Mouse (Mus musculus) frontal cortex, adult 2 months (tissue): Measurements from ENCODE around the gene Fancc. TPM values are rescaled to one million over a fixed set of nuclear protein-coding genes. Genes with fewer than 3 reads are reported as not detected.
"Not testable (repeated sequence)": the region's sequence is repeated elsewhere in the genome, so short reads cannot be mapped to it uniquely, and the experiment has no call there.

Experiments
- DNase-seq, 2 experiments: peaks; one replicate each; pipeline ENCODE4 v3.0.0; 2022; ENCODE audit warnings: low spot score in 1 of 2; ENCODE audit errors: extremely low spot score in 1 of 2
- polyA plus RNA-seq: library from polyadenylated mRNA; depleted of rRNA; stranded (reverse); fragments of >200 nt; gene quantifications from 2 replicates; pipeline ENCODE4 v1.2.3, GENCODE M21; 2012

The Fancc gene
- polyA plus RNA-seq, 1 experiment = 12.3 TPM

DNA sequence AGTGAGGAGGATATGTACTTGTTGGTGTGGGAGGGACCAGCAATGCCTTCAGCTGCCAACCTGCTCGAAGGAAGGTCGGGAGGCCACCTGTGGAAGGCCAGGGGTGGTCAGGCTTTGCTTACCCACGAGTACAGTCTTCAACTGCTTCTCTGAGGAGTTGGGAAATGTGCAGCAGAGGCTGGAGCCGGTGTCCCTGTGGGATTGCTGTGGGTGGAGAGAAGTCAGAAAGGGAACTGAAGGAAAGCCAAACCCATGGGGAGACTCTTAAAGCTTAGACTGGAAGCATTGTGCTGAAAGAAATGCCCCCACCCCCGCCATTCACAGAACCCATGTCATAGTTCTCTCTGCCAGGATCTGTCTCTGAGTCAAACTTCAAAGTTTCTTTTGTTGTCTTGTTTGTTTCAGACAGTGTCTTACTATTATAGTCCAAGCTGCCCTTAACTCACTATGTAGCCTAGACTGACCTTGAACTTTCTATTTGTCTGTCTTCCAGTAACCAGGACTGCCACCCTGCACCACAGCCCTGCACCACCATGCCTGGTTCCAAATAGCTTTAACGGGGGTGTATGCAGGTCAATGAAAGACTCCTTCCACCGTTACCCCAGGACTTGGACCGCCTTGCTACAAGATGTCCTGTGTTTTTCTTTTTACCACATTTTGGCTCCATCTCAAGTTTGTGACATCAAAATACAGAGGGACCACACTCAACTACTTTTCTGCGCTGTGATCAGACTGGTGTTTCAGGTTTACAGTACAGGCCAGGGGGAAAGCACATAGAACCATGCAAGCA is 173.6 kb downstream of the Fancc start:
- DNase-seq = no peak

DNA sequence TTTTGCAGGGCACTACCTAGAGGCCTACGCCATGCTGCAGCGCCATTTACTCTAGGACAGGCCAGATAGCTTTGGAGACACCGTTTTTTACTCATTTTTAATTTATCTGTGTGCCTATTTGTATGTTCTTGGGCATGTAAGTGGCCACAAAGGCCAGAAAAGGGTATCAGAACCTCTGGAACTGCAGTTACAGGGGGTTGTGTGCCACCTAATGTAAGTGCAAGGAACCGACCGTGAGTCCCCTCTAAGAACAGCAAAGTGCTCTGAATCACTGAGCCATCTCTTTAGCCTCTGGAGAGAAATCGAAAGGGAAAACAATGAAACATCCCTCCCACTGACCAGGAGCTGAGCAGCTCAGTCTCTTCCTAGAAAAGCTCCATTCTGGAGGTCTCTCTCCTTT is 174.3 kb downstream of the Fancc start:
- DNase-seq = no peak

DNA sequence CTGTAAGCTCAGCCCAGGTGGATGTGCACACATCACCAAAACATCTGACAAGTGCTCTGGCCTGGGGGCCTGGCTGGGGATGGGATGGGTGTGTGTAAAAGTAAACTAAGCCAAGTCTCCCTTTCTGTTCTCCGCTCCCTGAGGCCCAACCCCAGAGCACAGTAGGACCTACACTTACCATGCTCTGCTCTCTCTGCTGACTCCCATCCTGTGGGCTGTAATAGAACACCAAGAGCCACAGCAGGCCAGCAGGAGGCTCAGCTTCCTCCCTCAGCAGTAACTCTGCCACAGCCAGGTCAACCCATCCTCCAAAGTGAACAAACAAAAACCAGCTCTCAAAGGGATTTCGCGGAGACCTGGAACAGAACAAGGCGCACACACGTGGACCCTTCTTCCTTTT is 175.4 kb downstream of the Fancc start:
- DNase-seq = no peak

DNA sequence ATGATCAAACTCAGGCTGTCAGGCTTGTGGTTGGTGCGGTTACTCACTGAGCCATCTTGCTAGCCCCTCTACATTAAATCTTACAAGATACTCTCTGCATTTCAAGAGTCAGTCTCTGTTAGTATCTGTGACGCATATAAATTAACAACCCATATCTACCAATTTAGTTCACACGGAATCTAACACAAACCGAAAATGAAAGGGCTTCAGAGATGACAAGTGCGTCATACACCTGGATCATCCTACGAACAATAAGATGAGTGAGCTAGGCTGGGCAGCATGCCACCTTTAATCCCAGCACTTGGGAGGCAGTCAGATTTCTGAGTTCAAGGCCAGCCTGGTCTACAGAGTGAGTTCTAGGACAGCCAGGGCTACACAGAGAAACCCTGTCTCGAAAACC is 177.3 kb downstream of the Fancc start:
- no peak for DNase-seq

DNA sequence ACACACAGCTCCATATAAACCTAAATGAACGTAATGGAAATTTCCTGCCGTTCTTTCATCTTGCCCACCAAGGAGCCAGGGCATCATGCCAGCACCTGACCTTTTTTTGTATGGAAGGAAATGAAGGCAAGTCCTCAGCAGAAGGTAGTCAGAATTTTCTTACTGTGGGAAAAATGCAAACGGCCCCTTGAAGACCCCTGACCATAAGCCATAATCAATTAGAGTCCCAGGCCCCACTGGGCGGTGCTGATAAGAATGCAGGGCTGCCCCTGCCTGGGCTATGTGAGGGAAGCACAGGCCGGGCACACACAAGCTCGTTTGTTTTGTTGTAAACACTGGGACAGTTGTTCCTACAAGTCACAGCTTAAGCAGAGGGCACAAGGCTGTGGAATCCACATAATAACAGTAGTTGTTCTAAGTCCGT is 179.4 kb downstream of the Fancc start:
- no peak for DNase-seq

DNA sequence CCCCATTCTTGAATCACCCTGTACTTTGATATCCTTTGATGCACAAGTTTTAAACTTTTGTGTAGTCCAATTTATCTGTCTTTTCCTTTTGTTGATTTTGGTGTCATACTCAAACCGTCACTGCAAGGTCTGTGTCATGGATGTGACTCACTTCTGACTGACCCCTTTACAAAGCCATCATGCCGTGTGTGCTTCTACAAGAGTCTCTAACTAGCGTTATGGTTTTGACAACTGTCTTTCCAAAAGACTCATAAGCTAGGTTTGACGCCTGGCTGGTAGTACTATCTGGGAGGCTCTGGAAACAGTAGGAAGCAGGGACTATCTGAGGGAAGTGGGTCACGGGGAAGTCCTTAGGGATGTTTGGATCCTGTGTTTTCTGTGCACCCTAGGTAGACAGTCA is 180.7 kb downstream of the Fancc start:
- DNase-seq = no peak

DNA sequence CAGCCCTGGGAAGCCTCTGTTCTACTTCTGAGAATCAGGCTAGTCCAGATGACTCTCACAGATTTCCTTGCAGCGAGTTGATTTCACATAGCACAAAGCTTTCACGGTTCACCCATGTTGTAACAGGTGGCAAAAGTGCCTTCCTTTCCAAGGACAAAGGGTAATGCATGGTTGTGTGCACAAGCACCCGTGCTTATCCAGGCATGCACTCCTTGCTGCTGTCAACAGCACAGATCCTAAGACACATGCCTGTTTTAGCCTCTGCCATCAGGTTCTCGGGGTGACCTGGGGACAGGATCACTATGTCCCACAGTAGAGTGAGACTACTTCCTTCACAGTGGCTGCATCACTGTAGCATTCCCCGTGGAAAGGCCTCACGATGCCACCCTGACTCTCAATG is 181.3 kb downstream of the Fancc start:
- no peak for DNase-seq

DNA sequence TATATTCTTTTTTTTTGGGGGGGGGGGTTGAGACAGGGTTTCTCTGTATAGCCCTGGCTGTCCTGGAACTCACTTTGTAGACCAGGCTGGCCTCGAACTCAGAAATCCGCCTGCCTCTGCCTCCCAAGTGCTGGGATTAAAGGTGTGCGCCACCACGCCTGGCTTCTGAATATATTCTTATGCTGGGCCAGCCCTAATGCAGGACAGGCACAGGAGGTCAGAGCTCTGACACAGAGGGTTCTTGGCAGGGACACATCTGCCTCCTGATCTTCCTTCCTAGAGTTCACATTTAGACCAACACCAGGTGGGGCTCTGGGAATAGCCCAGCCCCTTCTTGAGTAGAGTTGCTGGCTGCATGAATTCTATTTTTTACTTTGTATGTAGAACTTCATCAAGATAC is 182.0 kb downstream of the Fancc start:
- DNase-seq = not testable (repeated sequence)

DNA sequence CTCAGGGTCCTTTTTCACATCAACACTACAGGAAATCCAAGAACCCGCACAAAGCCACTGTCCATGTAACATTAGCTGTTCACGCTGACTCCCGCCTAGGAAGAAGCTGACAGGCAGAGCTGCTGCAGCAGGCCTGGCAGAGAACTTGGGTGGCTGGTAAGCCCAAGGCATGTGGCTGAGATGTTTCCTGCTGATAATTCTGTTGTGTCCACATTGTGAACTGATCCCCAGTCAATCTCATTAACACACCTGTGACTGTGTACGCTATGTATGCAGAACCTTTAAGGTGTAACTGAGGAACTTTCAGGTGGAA is 182.5 kb downstream of the Fancc start:
- no peak for DNase-seq

DNA sequence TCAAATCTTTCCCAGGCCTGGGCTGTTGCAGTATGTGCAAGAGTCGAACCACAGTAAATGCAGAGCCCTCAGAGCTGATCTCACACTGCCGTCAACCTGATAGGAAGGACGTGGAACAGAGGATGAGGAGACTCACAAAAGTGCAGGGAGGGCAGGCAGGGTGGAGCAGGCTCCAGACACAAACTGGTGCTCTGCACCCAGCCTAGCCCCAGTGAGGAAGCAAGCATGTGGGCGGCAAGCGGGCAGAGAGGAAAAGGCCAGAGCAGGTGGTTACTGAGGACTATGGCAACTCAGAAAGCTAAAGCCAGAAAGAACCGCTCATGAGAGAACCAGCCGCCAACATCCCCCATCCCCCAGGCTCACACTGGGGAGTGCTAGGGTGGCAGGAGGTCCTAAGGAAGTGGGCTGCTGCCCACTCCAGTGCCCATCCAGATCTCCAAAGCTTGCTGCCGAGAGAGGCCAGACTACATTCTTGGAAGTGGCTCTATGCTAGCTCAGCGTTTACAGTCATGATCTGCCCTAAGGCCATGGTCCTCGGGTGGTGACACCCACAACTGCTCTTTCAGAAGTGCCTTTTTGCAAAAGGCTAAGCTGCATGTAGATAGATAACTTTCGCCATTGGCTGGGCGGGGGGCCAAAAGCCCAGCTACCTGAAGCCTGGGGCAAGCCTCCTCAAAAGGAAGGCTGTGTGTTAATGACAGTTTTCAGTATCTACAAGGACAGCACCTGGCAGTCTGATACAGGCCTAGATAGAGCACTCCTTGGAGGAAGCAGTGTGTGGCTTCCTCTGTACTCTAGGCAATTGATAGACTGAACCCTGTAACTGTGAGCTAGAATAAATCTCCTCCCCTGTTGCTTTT is 183.1 kb downstream of the Fancc start:
- DNase-seq = no peak

DNA sequence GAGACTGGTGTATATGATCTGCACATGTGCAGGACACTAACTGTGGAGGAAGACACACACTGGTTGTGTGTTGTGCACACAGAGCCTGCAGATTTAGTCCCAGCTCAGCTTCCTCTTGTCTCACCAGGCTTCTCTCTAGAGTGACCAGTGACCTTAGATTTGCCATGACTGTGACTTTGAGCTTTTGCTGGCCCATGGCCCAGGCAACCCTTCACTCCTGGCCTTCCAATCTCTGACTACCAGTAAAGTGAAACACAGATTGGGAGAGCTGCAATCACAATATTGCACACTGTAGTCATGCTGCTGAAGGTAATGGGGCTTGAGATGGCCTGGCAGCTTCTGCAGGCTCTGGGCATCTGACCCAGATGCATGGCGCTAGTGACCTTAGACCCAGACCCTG is 183.8 kb downstream of the Fancc start:
- no peak for DNase-seq

DNA sequence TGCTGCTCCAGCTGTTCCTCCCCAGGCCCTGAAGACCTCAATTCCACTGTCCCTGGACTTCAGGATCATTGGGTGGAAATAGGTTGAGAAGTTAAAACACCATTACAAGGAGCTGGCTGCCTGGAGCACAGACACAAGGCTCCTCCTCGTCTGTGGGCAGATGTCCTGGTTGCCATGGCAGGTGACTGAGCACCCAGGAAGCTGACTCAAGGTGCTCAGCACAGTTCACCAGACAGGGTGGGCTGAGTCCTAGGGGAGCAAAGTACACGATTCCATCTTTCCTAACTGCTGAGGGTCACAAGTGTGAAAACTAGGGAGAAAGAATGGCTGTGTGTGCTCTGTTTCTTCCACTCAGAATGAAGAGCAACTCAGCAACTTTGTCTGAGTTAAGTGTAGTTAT is 185.9 kb downstream of the Fancc start:
- no peak for DNase-seq

DNA sequence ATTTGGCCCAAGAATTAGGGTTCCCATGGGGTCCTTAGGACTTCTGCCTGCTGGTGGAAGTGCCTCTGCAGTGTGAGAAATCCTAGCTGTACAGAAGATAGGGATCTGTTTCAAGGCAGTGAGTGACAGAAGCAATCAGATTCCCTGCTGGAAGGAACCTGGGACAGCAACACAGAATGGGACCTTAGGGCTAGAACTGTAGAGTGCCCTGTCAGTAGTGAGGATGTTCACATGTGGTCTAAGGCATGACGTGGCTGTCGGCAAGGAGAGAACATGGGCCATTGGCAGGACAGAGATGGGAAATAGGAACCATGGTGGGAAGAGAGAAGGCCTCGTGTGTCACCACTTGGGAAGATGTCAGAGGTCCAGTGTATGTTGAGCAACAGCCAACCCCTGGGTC is 187.5 kb downstream of the Fancc start:
- no peak for DNase-seq

DNA sequence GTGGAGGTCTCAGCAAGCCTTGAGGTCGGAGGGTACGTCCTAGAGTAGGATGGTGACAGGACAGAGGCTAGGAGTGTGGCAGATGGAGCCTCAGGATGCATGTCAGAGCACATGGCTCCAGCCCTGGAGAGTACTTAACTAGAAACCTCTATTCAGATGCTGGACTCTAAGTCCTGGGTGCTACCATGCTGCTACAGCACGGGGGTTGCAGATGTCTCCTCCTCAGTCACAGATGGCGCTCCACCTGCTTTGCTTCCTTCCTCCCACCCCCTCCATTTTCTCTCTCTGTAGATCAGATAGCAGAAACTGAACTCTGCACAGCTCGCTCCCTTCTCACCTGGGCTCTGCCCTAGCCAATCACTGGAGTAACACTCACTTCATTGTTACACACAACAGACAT is 190.3 kb downstream of the Fancc start:
- DNase-seq = peak; percentile 44 to 68

DNA sequence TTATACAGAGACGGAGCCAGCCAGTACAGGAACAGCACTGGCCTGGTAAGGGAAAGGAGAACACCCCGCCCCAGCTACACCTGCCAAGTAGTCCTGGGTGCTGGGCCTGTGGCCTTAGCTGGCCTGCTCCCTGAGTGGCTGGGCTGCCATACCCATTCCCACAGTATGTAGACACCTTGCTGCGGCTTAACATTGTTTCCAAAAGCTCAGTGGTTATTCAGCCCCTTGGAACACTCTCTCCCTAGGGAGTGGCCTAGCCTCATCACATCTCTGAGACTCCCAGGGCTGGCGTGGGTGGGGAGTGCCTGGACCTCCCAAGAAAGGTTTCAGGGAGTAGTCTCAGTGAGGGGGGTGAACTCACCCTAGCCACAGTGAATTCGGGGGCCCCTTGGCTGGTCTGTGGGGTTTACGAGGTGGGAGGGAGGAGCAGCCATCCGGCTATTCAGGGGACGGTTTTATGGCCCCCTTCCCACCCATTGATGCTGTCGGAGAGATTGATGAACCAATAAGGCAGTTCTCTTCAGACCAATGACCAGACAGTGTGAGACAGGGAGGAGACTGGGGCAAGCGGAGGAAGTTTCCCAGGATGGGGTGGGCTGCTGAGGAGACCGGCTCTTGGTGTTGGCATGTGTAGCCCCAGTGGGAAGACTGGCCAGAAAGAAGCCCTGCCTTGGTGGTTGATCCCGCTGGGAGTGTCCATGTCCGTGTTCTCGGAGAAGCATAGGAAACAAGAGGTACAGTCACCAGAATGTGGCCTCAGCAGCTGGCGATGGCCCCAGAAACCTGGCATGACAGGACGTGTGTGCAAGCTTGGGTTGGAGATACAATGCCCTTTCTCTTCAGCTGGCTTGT is 191.7 kb downstream of the Fancc start:
- DNase-seq = peak; percentile 28 to 34

DNA sequence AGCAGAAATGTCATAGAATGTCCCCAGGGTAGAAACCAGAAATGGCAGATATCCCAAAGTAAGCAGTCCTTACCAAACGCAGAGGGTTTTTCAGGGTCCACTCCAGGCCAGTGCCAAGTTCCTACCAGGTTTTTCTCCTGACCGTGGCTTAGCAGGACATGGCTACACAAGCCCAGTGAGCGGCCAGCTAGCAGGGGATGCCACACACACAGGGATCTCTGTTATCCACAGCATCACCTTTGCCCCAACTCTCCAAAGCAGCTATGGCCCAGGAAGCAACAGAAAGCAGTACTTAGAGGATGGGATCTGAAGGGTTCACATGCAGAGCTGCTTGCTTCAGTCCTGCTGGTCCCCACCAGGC is 192.3 kb downstream of the Fancc start:
- no peak for DNase-seq

DNA sequence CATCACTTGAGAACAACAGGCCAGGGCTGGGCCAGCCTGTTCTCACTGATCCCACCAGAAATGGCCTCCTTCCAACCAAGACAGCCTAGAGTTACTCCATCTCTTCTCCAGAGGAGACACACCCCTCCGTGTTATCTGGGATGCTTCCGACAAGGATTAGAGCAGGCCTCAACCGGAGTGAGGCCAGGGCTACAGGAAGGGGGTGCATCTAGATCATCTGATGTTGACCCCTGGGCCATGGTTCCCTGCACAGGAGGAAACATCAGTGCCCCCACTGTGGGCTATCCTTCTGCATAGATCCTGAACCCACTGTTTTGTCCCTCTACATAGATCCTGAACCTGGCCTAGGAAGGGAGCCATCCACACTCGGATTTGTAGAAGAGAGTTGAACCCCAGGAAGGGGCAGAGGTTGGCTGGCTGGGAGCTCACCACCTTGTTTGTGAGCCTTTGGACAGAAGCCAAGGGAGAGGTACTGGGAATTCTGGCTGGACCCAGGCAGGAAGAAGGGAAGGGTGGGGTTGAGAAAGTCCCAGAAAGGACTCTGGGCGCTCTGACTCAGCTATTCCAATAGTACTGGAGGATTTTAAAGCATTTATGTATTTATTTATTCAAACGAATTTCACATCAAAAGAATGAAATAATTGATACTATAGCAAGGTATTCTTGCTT is 192.8 kb downstream of the Fancc start:
- no peak for DNase-seq

DNA sequence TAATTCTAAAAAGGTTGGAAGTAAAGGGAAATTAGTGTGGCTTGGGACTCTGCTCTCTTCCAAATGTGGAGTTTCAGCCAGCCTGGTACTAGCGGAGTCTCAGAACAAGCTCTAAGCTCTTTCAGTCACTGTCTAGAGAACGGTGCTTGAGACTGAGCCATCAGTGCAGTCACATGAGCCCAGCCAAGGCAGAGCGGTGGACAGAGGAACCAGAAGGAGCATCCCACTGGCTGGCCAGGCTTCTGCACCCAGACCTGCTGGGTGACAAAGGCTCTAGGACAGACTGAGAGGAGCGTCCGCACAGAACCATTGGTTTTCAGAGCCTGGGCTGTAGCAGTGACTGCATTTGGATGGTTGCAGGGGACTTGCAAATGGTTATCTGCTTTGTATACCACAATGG is 194.7 kb downstream of the Fancc start:
- DNase-seq = no peak

DNA sequence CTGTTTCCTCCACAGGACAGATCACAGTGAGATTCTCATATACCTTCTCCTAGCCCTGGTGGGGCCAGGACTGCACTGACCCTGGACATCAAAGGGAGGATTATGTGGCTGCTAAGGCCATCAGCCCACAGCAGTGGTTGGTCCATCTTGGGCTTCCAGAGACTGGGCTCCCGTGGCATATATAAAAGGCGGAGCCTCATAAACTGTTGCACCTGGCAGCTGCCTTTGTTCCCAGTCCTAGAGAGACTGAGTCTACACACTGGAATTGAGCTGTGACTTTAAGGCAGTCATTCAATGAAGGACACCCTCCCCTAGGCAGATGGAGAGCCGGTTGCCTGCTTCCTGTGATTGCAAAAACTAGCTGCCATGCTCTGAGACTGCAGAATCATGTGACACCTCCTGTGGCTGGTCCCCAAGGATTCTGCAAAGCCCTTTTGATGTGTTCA is 195.3 kb downstream of the Fancc start:
- DNase-seq = peak in 1 of 2 experiments; percentile 28

DNA sequence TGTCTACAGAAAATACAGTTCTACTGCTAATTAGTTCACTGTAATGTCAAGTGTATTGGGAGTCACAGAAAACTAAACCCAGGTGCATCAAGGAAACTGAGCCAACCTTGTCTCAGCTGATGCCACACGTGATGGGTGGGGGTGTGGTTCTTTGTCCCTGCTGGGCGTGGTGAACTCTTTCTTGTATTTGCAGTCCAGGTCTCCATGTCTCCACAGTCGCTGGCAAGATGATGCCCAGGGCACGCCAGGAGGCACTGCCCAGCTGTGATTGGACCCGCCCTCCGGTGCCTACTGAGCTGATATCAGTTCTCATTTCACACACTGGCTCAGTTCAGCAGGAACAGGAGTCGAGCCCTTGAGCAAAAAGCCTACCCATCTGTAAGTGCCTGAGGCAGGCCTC is 196.1 kb downstream of the Fancc start:
- DNase-seq = no peak

DNA sequence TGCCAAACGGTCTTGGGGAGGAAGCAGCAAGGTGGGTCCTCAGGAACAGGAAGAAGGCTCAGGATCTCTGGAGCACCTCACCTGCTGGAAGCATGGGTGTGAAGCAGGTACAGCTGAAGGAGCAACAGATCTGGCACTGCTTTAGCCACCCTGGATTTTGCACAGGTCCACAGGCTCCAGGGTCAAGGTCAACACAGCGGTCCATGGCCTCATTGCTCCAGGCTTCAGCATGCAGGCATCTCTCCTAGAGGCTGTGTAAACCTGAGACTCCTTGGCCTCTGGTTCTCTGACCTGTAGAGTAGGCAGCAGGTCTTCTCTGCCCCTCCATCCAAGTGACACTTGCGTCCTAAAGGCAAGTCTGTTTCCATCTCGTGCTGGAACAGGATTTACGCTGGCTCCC is 198.1 kb downstream of the Fancc start:
- no peak for DNase-seq
